Mouse (Mus musculus) MEL (cell line): ENCODE measurements around the gene Rsph10b. TPM values are rescaled to one million over a fixed set of nuclear protein-coding genes. Genes with fewer than 3 reads are reported as not detected.

ENCODE experiments used
- DNase-seq: peaks from one replicate; pipeline ENCODE4 v3.0.0; 2011; ENCODE audit warnings: low read depth, low spot score
- H3K27ac ChIP-seq: 2 replicates; pipeline ENCODE4 v1.5.1; 2012; ENCODE audit warnings: low read depth, mild to moderate bottlenecking, control low read depth, low read length, moderate library complexity; ENCODE audit not compliant: control insufficient read depth
- H3K27me3 ChIP-seq, 2 experiments: fragments of 150-350 bp in 1 of 2; sonication (generic) in 1 of 2; 2 replicates each; pipeline ENCODE4 v1.6.1; 2012; ENCODE audit warnings: low read length in 2 of 2, mild to moderate bottlenecking in 2 of 2, improper control_type of control experiment in 1 of 2, moderate library complexity in 1 of 2; ENCODE audit not compliant: insufficient read depth in 2 of 2, control insufficient read depth in 1 of 2
- H3K36me3 ChIP-seq, 2 experiments: 2 replicates each; pipeline ENCODE4 v1.6.1; 2012 to 2014; ENCODE audit warnings: low read length in 2 of 2, improper control_type of control experiment in 1 of 2, inconsistent platforms in 1 of 2, mild to moderate bottlenecking in 1 of 2; ENCODE audit not compliant: insufficient read depth in 2 of 2, control insufficient read depth in 1 of 2
- H3K4me1 ChIP-seq, 2 experiments: fragments of 150-350 bp in 1 of 2; sonication (generic) in 1 of 2; 2 replicates each; pipeline ENCODE4 v1.6.1; 2012; ENCODE audit warnings: low read length in 2 of 2, improper control_type of control experiment in 1 of 2, mild to moderate bottlenecking in 1 of 2; ENCODE audit not compliant: insufficient read depth in 2 of 2, control insufficient read depth in 1 of 2
- H3K4me3 ChIP-seq, 2 experiments: fragments of 150-350 bp in 1 of 2; sonication (generic) in 1 of 2; 2 replicates each; pipeline ENCODE4 v1.5.1; 2012; ENCODE audit warnings: low read depth in 2 of 2, low read length in 2 of 2, mild to moderate bottlenecking in 2 of 2, moderate library complexity in 2 of 2, control low read depth in 1 of 2, improper control_type of control experiment in 1 of 2; ENCODE audit not compliant: control insufficient read depth in 1 of 2, insufficient read depth in 1 of 2
- H3K79me2 ChIP-seq: 2 replicates; pipeline ENCODE4 v1.6.1; 2012; ENCODE audit warnings: mild to moderate bottlenecking, low read length, moderate library complexity; ENCODE audit not compliant: control insufficient read depth, poor library complexity, insufficient read depth
- H3K9ac ChIP-seq: 2 replicates; pipeline ENCODE4 v1.6.1; 2012; ENCODE audit warnings: low read depth, mild to moderate bottlenecking, control low read depth, low read length, moderate library complexity; ENCODE audit not compliant: control insufficient read depth, poor library complexity, severe bottlenecking
- H3K9me3 ChIP-seq: fragments of 150-350 bp; sonication (generic); replicated peaks from 2 replicates; pipeline ENCODE4 v1.6.1; 2012; ENCODE audit warnings: mild to moderate bottlenecking, low read length, improper control_type of control experiment, moderate library complexity; ENCODE audit not compliant: insufficient read depth
- BHLHE40 ChIP-seq: IDR thresholded peaks from 2 replicates; pipeline ENCODE4 v1.6.1; 2012; ENCODE audit warnings: low read depth, mild to moderate bottlenecking, inconsistent platforms, low read length, improper control_type of control experiment, borderline replicate concordance
- CTCF ChIP-seq, 3 experiments: IDR thresholded peaks in 2 of 3; conservative IDR thresholded peaks in 1 of 3; 2 replicates each; pipeline ENCODE4 v1.5.1; 2011 to 2012; ENCODE audit warnings: low read length in 3 of 3, low read depth in 2 of 3, mild to moderate bottlenecking in 2 of 3, improper control_type of control experiment in 1 of 3, inconsistent platforms in 1 of 3, mixed read lengths in 1 of 3, moderate library complexity in 1 of 3; ENCODE audit not compliant: control insufficient read depth in 1 of 3, insufficient read depth in 1 of 3, poor library complexity in 1 of 3, severe bottlenecking in 1 of 3
- ELF1 ChIP-seq: IDR thresholded peaks from 2 replicates; pipeline ENCODE4 v1.6.1; 2014; ENCODE audit warnings: low read depth, mild to moderate bottlenecking, inconsistent platforms, low read length, improper control_type of control experiment, moderate library complexity
- EP300 ChIP-seq, 2 experiments: IDR thresholded peaks; 2 replicates each; pipeline ENCODE4 v1.6.1; 2011; ENCODE audit warnings: improper control_type of control experiment in 2 of 2, low read length in 2 of 2, low read depth in 1 of 2, mild to moderate bottlenecking in 1 of 2
- ETS1 ChIP-seq: IDR thresholded peaks from 2 replicates; pipeline ENCODE4 v1.6.1; 2012; ENCODE audit warnings: low read depth, mild to moderate bottlenecking, inconsistent platforms, low read length, improper control_type of control experiment, moderate library complexity
- GABPA ChIP-seq: IDR thresholded peaks from 2 replicates; pipeline ENCODE4 v1.6.1; 2012; ENCODE audit warnings: low read depth, mild to moderate bottlenecking, inconsistent platforms, low read length, improper control_type of control experiment, moderate library complexity
- HCFC1 ChIP-seq: IDR thresholded peaks from 2 replicates; pipeline ENCODE4 v1.6.1; 2012; ENCODE audit warnings: low read depth, mild to moderate bottlenecking, inconsistent platforms, low read length, improper control_type of control experiment, moderate library complexity
- JUND ChIP-seq: IDR thresholded peaks from 2 replicates; pipeline ENCODE4 v1.6.1; 2011; ENCODE audit warnings: low read depth, mild to moderate bottlenecking, improper control_type of control experiment, low read length
- MAZ ChIP-seq: IDR thresholded peaks from 2 replicates; pipeline ENCODE4 v1.6.1; 2012; ENCODE audit warnings: low read depth, mild to moderate bottlenecking, inconsistent platforms, low read length, improper control_type of control experiment
- MXI1 ChIP-seq: IDR thresholded peaks from 2 replicates; pipeline ENCODE4 v1.6.1; 2011; ENCODE audit warnings: mild to moderate bottlenecking, low read depth, low read length, improper control_type of control experiment
- MYB ChIP-seq: IDR thresholded peaks from 2 replicates; pipeline ENCODE4 v1.6.1; 2011; ENCODE audit warnings: mild to moderate bottlenecking, low read depth, low read length, improper control_type of control experiment
- NELFE ChIP-seq: IDR thresholded peaks from 2 replicates; pipeline ENCODE4 v1.6.1; 2011; ENCODE audit warnings: low read depth, low read length, improper control_type of control experiment
- NRF1 ChIP-seq: IDR thresholded peaks from 2 replicates; pipeline ENCODE4 v1.6.1; 2014; ENCODE audit warnings: low read depth, mild to moderate bottlenecking, inconsistent platforms, low read length, improper control_type of control experiment, moderate library complexity; ENCODE audit not compliant: poor library complexity, insufficient read depth, severe bottlenecking
- POLR2AphosphoS2 ChIP-seq: IDR thresholded peaks from 2 replicates; pipeline ENCODE4 v1.6.1; 2011; ENCODE audit warnings: low read length, improper control_type of control experiment
- SIN3A ChIP-seq: IDR thresholded peaks from 2 replicates; pipeline ENCODE4 v1.6.1; 2012; ENCODE audit warnings: low read length, improper control_type of control experiment, inconsistent platforms
- SMC3 ChIP-seq: IDR thresholded peaks from 2 replicates; pipeline ENCODE4 v1.6.1; 2011; ENCODE audit warnings: low read depth, low read length, improper control_type of control experiment
- TAL1 ChIP-seq: IDR thresholded peaks from 2 replicates; pipeline ENCODE4 v1.6.1; 2012; ENCODE audit warnings: mild to moderate bottlenecking, inconsistent platforms, low read length, moderate library complexity, mixed read lengths
- TBP ChIP-seq: IDR thresholded peaks from 2 replicates; pipeline ENCODE4 v1.8.0; 2011; ENCODE audit warnings: low read depth, low read length, improper control_type of control experiment
- USF2 ChIP-seq, 2 experiments: IDR thresholded peaks; 2 replicates each; pipeline ENCODE4 v1.6.1; 2011 to 2012; ENCODE audit warnings: improper control_type of control experiment in 2 of 2, low read length in 2 of 2, borderline replicate concordance in 1 of 2, inconsistent platforms in 1 of 2, low read depth in 1 of 2, mild to moderate bottlenecking in 1 of 2; ENCODE audit not compliant: insufficient read depth in 1 of 2
- ZC3H11A ChIP-seq: IDR thresholded peaks from 2 replicates; pipeline ENCODE4 v1.6.1; 2012; ENCODE audit warnings: low read depth, mild to moderate bottlenecking, inconsistent platforms, low read length, improper control_type of control experiment
- ZMIZ1 ChIP-seq: IDR thresholded peaks from 2 replicates; pipeline ENCODE4 v1.6.1; 2012; ENCODE audit warnings: low read depth, mild to moderate bottlenecking, inconsistent platforms, low read length, improper control_type of control experiment, moderate library complexity
- ZNF384 ChIP-seq: IDR thresholded peaks from 2 replicates; pipeline ENCODE4 v1.6.1; 2012; ENCODE audit warnings: low read depth, mild to moderate bottlenecking, inconsistent platforms, low read length, improper control_type of control experiment
- polyA plus RNA-seq, 2 experiments: library from polyadenylated mRNA; stranded (reverse) in 1 of 2; unstranded in 1 of 2; fragments of >175 nt in 1 of 2; fragments of >200 nt in 1 of 2; gene quantifications; 2 replicates each; pipeline versions ENCODE4 v1.2.1 to v1.2.4; 2012; ENCODE audit warnings: low replicate concordance in 2 of 2, low read depth in 1 of 2; ENCODE audit not compliant: insufficient read length in 2 of 2, insufficient read depth in 1 of 2, missing spikeins in 1 of 2
- total RNA-seq: library from RNA; depleted of rRNA; stranded (reverse); fragments of 300-350 nt; gene quantifications from 2 replicates; pipeline ENCODE4 v1.2.3, GENCODE M21; 2012

Gene Rsph10b
- total and polyA plus RNA-seq, 3 experiments, result 0.04 to 0.17 TPM; not detected in 1

GRCm38 (mm10) chr5:143943231-143944125, 10.6 kb downstream of the Rsph10b start:
- DNase-seq, result no peak
- no peaks in the 10 kb centered on the region for H3K36me3 ChIP-seq
- H3K4me1 ChIP-seq, result no peaks in the 10 kb centered on the region
- TF ChIP-seq ZMIZ1, result no peak
- no peak for TF ChIP-seq USF2 (IDR thresholded peaks at IDR 0.05; ENCODE audit: borderline replicate concordance in 1 of 2, insufficient read depth in 1 of 2, low read depth in 1 of 2, low read length in 2 of 2)
- TF ChIP-seq ZNF384, result no peak
- TF ChIP-seq NRF1, result no peak
- no peak for TF ChIP-seq TAL1
- TF ChIP-seq EP300 (IDR thresholded peaks at IDR 0.05; ENCODE audit: low read depth in 1 of 2, low read length in 2 of 2), result no peak
- no peak for TF ChIP-seq NELFE
- no peak for TF ChIP-seq JUND
- no peak for TF ChIP-seq HCFC1
- no peak for TF ChIP-seq CTCF (IDR thresholded peaks at IDR 0.05 in 2 of 3, conservative IDR thresholded peaks at IDR 0.05 in 1 of 3; ENCODE audit: control insufficient read depth in 1 of 3, insufficient read depth in 1 of 3, low read depth in 2 of 3, low read length in 3 of 3, poor library complexity in 1 of 3, severe bottlenecking in 1 of 3)
- no peak for TF ChIP-seq GABPA
- no peak for TF ChIP-seq TBP
- no peak for TF ChIP-seq ETS1
- TF ChIP-seq ELF1, result no peak
- TF ChIP-seq SIN3A, result no peak
- TF ChIP-seq POLR2AphosphoS2, result no peak
- TF ChIP-seq MYB, result no peak
- TF ChIP-seq MAZ, result no peak
- no peak for TF ChIP-seq BHLHE40
- TF ChIP-seq, all 39 proteins: peak for 0
- H3K79me2 ChIP-seq, result no peaks in the 10 kb centered on the region
- no peak overlapping the region for H3K9ac ChIP-seq
- no peak overlapping the region for H3K27ac ChIP-seq
- H3K9me3 ChIP-seq, result no peaks in the 10 kb centered on the region
- no peak overlapping the region for H3K4me3 ChIP-seq
- no peaks in the 10 kb centered on the region for H3K27me3 ChIP-seq

GRCm38 (mm10) chr5:143948361-143948760, 15.5 kb downstream of the Rsph10b start:
- Histone ChIP-seq H3K9ac (no peak overlapping the region), H3K4me3 (no peak overlapping the region), H3K79me2 (no peaks in the 10 kb centered on the region), H3K4me1 (no peaks in the 10 kb centered on the region), H3K27ac (no peak overlapping the region), H3K36me3 (no peaks in the 10 kb centered on the region), H3K27me3 (no peaks in the 10 kb centered on the region), H3K9me3 (no peaks in the 10 kb centered on the region)
- no peak for TF ChIP-seq SMC3
- TF ChIP-seq GABPA, result no peak
- no peak for TF ChIP-seq ZC3H11A
- TF ChIP-seq ZMIZ1, result no peak
- TF ChIP-seq MXI1, result no peak
- no peak for DNase-seq
